Mouse (Mus musculus) neural tube, embryonic 15.5 days (tissue): ENCODE measurements at regions not wholly inside any gene's neighbourhood (a gene's known extent, or its start where the extent isn't known, plus 50 kb on each side); places are given as distances from the start of the nearest gene placed in this dataset.
"Not testable (repeated sequence)": the region's sequence is repeated elsewhere in the genome, so short reads cannot be mapped to it uniquely, and the experiment has no call there.

Experiments used
- ATAC-seq: fragments of 200-750 bp; cut with Nextera tagmentation; 2 replicates; pipeline ENCODE4 v1.8.0; 2017; ENCODE audit warnings: mild to moderate bottlenecking, moderate TSS enrichment, moderate library complexity; ENCODE audit not compliant: low FRiP score
- H3K27ac ChIP-seq: fragments of 300-500 bp; sonication (generic); replicated peaks from 2 replicates; pipeline ENCODE4 v1.5.1; 2015; ENCODE audit warnings: mild to moderate bottlenecking, inconsistent platforms
- H3K27me3 ChIP-seq: fragments of 300-500 bp; sonication (generic); replicated peaks from 2 replicates; pipeline ENCODE4 v1.6.1; 2015; ENCODE audit warnings: inconsistent platforms
- H3K36me3 ChIP-seq: fragments of 300-500 bp; sonication (generic); 2 replicates; pipeline ENCODE4 v1.6.1; 2015; ENCODE audit warnings: inconsistent platforms
- H3K4me1 ChIP-seq: fragments of 300-500 bp; sonication (generic); 2 replicates; pipeline ENCODE4 v1.6.1; 2015; ENCODE audit warnings: inconsistent platforms
- H3K4me2 ChIP-seq: fragments of 300-500 bp; sonication (generic); 2 replicates; pipeline ENCODE4 v1.6.1; 2015; ENCODE audit warnings: inconsistent platforms, mild to moderate bottlenecking, moderate library complexity
- H3K4me3 ChIP-seq: fragments of 300-500 bp; sonication (generic); replicated peaks from 2 replicates; pipeline ENCODE4 v1.5.1; 2015; ENCODE audit warnings: mild to moderate bottlenecking, inconsistent platforms
- H3K9ac ChIP-seq: fragments of 300-500 bp; sonication (generic); replicated peaks from 2 replicates; pipeline ENCODE4 v1.6.1; 2015; ENCODE audit warnings: mild to moderate bottlenecking, inconsistent platforms
- H3K9me3 ChIP-seq: fragments of 300-500 bp; sonication (generic); replicated peaks from 2 replicates; pipeline ENCODE4 v1.6.1; 2016; ENCODE audit warnings: inconsistent platforms
- WGBS: fragments of 180-500 bp; shearing (Covaris S2); methylation state at CpG from one replicate; pipeline ENCODE4 v1.1.7; 2015; ENCODE audit warnings: mixed read lengths; 5-methylcytosine and 5-hydroxymethylcytosine counted together

GRCm38 (mm10) chr7:87096500-87096899 is 100.6 kb downstream of the Vmn2r79 start:
- H3K9ac ChIP-seq = no peak overlapping the region
- H3K27ac ChIP-seq = no peak overlapping the region
- no peak overlapping the region for H3K4me3 ChIP-seq
- no peak overlapping the region for H3K4me2 ChIP-seq
- ATAC-seq = no peak
- no peaks in the 10 kb centered on the region for H3K27me3 ChIP-seq
- WGBS = 55% methylated on average over 5 of the region's 5 CpGs
- H3K4me1 ChIP-seq = no peaks in the 10 kb centered on the region
- H3K9me3 ChIP-seq = peaks cover 4% of the 10 kb centered on the region; the same call in 1 of the 2 replicates
- H3K36me3 ChIP-seq = no peaks in the 10 kb centered on the region

- H3K27ac ChIP-seq, H3K9me3 ChIP-seq, H3K9ac ChIP-seq, ATAC-seq, H3K4me3 ChIP-seq, H3K36me3 ChIP-seq, H3K4me1 ChIP-seq, H3K4me2 ChIP-seq, H3K27me3 ChIP-seq: not testable (repeated sequence)
- WGBS = 35% methylated on average over 1 of the region's 1 CpGs
Observed at GRCm38 (mm10) chr7:87099611-87100010, 103.7 kb downstream of the Vmn2r79 start.

- not testable (repeated sequence) for H3K27me3 ChIP-seq, H3K9ac ChIP-seq, H3K36me3 ChIP-seq, H3K9me3 ChIP-seq, H3K4me1 ChIP-seq, ATAC-seq, H3K4me2 ChIP-seq, H3K27ac ChIP-seq, H3K4me3 ChIP-seq
Observed at GRCm38 (mm10) chr7:87100377-87100776, 104.5 kb downstream of the Vmn2r79 start.

GRCm38 (mm10) chr7:87101281-87101680 is 105.4 kb downstream of the Vmn2r79 start:
- H3K4me1 ChIP-seq, H3K27ac ChIP-seq, H3K9me3 ChIP-seq, H3K36me3 ChIP-seq, H3K4me3 ChIP-seq, ATAC-seq, H3K27me3 ChIP-seq, H3K4me2 ChIP-seq, H3K9ac ChIP-seq: not testable (repeated sequence)
- WGBS = 82% methylated on average over 5 of the region's 5 CpGs

- 27% methylated on average over 3 of the region's 3 CpGs for WGBS
- Histone ChIP-seq H3K4me1 (0 out of 2 replicates have a peak, but pooled peaks cover 4% of the 10 kb centered on the region), H3K9ac (no peak overlapping the region; the same call in 1 of the 2 replicates), H3K4me3 (peak overlapping the region; percentile 8; the same call in 1 of the 2 replicates), H3K4me2 (peak overlapping the region; percentile 44), H3K36me3 (no peaks in the 10 kb centered on the region), H3K9me3 (no peaks in the 10 kb centered on the region), H3K27me3 (no peaks in the 10 kb centered on the region), H3K27ac (peak overlapping the region; percentile 37)
- peak; percentile 88 for ATAC-seq
Observed at GRCm38 (mm10) chr7:87110312-87110984, 114.5 kb downstream of the Vmn2r79 start.

GRCm38 (mm10) chr7:87110985-87111372 is 115.1 kb downstream of the Vmn2r79 start:
- WGBS = 53% methylated on average over 4 of the region's 4 CpGs
- Histone ChIP-seq H3K9me3 (no peaks in the 10 kb centered on the region), H3K4me1 (0 out of 2 replicates have a peak, but pooled peaks cover 4% of the 10 kb centered on the region), H3K9ac (no peak overlapping the region; the same call in 1 of the 2 replicates), H3K4me3 (peak overlapping the region; percentile 8; the same call in 1 of the 2 replicates), H3K36me3 (no peaks in the 10 kb centered on the region), H3K27ac (peak overlapping the region; percentile 37), H3K4me2 (peak overlapping the region; percentile 44), H3K27me3 (no peaks in the 10 kb centered on the region)
- ATAC-seq = peak; percentile 64

- H3K4me1 ChIP-seq = 0 out of 2 replicates have a peak, but pooled peaks cover 4% of the 10 kb centered on the region
- no peaks in the 10 kb centered on the region for H3K9me3 ChIP-seq
- no peak overlapping the region for H3K4me2 ChIP-seq
- H3K4me3 ChIP-seq = no peak overlapping the region
- no peak; the same call in 1 of the 2 replicates for ATAC-seq
- WGBS = 6% methylated on average over 4 of the region's 4 CpGs
- H3K36me3 ChIP-seq = no peaks in the 10 kb centered on the region
- H3K9ac ChIP-seq = no peak overlapping the region
- no peak overlapping the region for H3K27ac ChIP-seq
- no peaks in the 10 kb centered on the region for H3K27me3 ChIP-seq
Observed at GRCm38 (mm10) chr7:87113654-87114053, 117.7 kb downstream of the Vmn2r79 start.

GRCm38 (mm10) chr7:87122516-87122915 is 123.4 kb upstream of the Nox4 start:
- Histone ChIP-seq H3K4me2 (no peak overlapping the region), H3K36me3 (no peaks in the 10 kb centered on the region), H3K4me3 (no peak overlapping the region), H3K27ac (no peak overlapping the region), H3K9ac (no peak overlapping the region), H3K27me3 (no peaks in the 10 kb centered on the region), H3K9me3 (no peaks in the 10 kb centered on the region), H3K4me1 (no peaks in the 10 kb centered on the region)
- no peak for ATAC-seq
- WGBS = 94% methylated on average over 1 of the region's 1 CpGs

- Histone ChIP-seq H3K36me3 (no peaks in the 10 kb centered on the region), H3K4me3 (no peak overlapping the region), H3K9me3 (no peaks in the 10 kb centered on the region), H3K9ac (no peak overlapping the region), H3K27me3 (no peaks in the 10 kb centered on the region), H3K4me1 (no peaks in the 10 kb centered on the region), H3K27ac (no peak overlapping the region), H3K4me2 (no peak overlapping the region)
- ATAC-seq = no peak
- 79% methylated on average over 1 of the region's 1 CpGs for WGBS
Observed at GRCm38 (mm10) chr7:87145896-87146295, 100.0 kb upstream of the Nox4 start.

GRCm38 (mm10) chr7:87147703-87148102 is 98.2 kb upstream of the Nox4 start:
- Histone ChIP-seq H3K9ac (no peak overlapping the region), H3K4me3 (no peak overlapping the region), H3K27ac (no peak overlapping the region), H3K9me3 (no peaks in the 10 kb centered on the region), H3K36me3 (no peaks in the 10 kb centered on the region), H3K4me1 (no peaks in the 10 kb centered on the region), H3K27me3 (no peaks in the 10 kb centered on the region), H3K4me2 (no peak overlapping the region)
- no peak for ATAC-seq
- WGBS = 76% methylated on average over 3 of the region's 3 CpGs

GRCm38 (mm10) chr7:87148681-87149080 is 97.2 kb upstream of the Nox4 start:
- no peak overlapping the region for H3K27ac ChIP-seq
- H3K4me1 ChIP-seq = no peaks in the 10 kb centered on the region
- no peak overlapping the region for H3K4me3 ChIP-seq
- WGBS = 60% methylated on average over 1 of the region's 1 CpGs
- no peaks in the 10 kb centered on the region for H3K36me3 ChIP-seq
- no peak overlapping the region for H3K4me2 ChIP-seq
- H3K9ac ChIP-seq = no peak overlapping the region
- H3K9me3 ChIP-seq = no peaks in the 10 kb centered on the region
- H3K27me3 ChIP-seq = no peaks in the 10 kb centered on the region
- ATAC-seq = no peak

- no peaks in the 10 kb centered on the region for H3K36me3 ChIP-seq
- no peak overlapping the region for H3K27ac ChIP-seq
- no peak overlapping the region for H3K4me2 ChIP-seq
- H3K4me1 ChIP-seq = no peaks in the 10 kb centered on the region
- no peak overlapping the region for H3K4me3 ChIP-seq
- no peaks in the 10 kb centered on the region for H3K27me3 ChIP-seq
- no peak overlapping the region for H3K9ac ChIP-seq
- H3K9me3 ChIP-seq = no peaks in the 10 kb centered on the region
- no peak for ATAC-seq
Observed at GRCm38 (mm10) chr7:87150991-87151390, 94.9 kb upstream of the Nox4 start.
